Mouse (Mus musculus) frontal cortex, postnatal 14 days (tissue): ENCODE results near the gene Asap2.

Experiments used
- DNase-seq, 2 experiments: peaks; one replicate each; pipeline ENCODE4 v3.0.0; 2022; ENCODE audit warnings: low spot score in 2 of 2

Gene Asap2

GRCm38 (mm10) chr12:21315923-21316868, 325.9 kb downstream of the Asap2 start, which contains the start of gene Iah1:
Gene Iah1, plus strand, starts transcription at chr12:21316389.
- peak; percentile 52 to 68 for DNase-seq

GRCm38 (mm10) chr12:21316869-21317265, 326.6 kb downstream of the Asap2 start:
- DNase-seq, result no peak

GRCm38 (mm10) chr12:21318143-21318895, 328.1 kb downstream of the Asap2 start:
- peak in 1 of 2 experiments; percentile 54 for DNase-seq
